Mouse (Mus musculus): ENCODE measurements around the gene Snapin. TPM values are rescaled to one million over a fixed set of nuclear protein-coding genes. Genes with fewer than 3 reads are reported as not detected.

Snapin gene
- total RNA-seq (2021), result 10 to 100 TPM; 58.8 to 68.7 TPM
- long read RNA-seq, experiment 1, transcript Snapin-203 (4 exons, 1,928 nt), result major isoform, 131 of 173 reads
- long read RNA-seq, experiment 1, transcript Snapin-201 (3 exons, 958 nt), result minor isoform, 9 of 173 reads
- long read RNA-seq, experiment 1, transcript Snapin-205 (3 exons, 1,505 nt), result minor isoform, 6 of 173 reads
- long read RNA-seq, experiment 1, partial matches to known transcripts, result 0 of 173 reads
- long read RNA-seq, experiment 1, other reads (novel, unspliced or antisense), result 19 of 173 reads
- long read RNA-seq, experiment 2, transcript Snapin-204 (4 exons, 1,575 nt), result minor isoform, 5 of 193 reads
- long read RNA-seq, experiment 2, transcript Snapin-205 (3 exons, 1,505 nt), result minor isoform, 6 of 193 reads
- long read RNA-seq, experiment 2, transcript Snapin-203 (4 exons, 1,928 nt), result major isoform, 153 of 193 reads
- long read RNA-seq, experiment 2, transcript Snapin-201 (3 exons, 958 nt), result minor isoform, 7 of 193 reads
- long read RNA-seq, experiment 2, partial matches to known transcripts, result 0 of 193 reads
- long read RNA-seq, experiment 2, other reads (novel, unspliced or antisense), result 20 of 193 reads

DNA sequence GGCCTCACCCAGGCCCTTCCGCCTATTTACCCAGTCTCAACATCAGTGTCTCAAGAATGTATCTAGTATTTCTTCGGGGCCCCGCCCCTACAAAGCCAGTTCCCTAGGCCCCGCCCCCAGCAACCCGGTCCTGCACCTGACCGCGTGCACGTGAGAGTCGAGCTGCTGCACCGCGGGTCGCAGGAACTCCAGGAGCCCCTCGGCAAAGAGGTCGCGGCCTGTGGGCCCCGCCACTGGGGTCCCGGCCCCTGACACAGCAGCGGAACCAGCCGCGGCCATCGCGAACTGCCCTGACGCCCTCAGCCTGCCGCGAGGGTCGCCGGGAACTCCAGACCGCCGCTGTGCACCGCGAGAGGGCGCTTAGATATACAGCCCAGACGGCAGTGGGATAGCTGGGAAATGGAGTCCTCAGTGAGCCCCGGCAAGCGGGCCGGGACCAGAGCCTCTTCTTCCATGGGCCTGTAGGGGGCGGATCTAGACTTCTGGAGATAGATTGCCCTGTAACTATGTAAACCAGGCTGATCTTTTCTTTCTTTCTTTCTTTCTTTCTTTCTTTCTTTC, at the start of gene Snapin:
Gene Snapin (minus strand): TSS at position 338 of the 561 bp plus-strand sequence.
- DNase-seq, result peak; percentile 94
- intact Hi-C loops (cut with DNase I), result loop anchor here (1.0 kb wide), 1 partner anchor 18 kb away; no protein-coding TSS in a partner anchor

DNA sequence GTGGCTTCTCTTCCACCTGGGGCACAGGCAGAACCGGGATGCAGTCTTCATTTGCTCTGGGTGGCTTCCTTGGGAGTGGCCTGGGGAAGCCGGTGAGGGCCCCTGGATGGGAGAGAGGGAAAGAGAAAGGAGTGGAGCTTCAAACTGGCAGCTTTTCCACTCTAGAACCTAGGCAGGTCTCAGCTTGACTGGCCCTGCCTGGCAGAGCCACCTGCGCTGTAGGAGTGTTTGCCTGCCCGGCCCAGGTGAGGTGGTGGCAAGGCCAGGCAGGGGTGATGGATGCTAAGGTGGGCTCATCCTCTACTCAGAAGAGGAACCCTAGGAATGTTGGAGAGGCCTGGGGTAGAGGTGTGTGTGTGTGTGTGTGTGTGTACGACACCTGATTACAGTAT, 47.1 kb upstream of the Snapin start:
- intact Hi-C loops (cut with DNase I), result no loop called here
- no peak for DNase-seq

DNA sequence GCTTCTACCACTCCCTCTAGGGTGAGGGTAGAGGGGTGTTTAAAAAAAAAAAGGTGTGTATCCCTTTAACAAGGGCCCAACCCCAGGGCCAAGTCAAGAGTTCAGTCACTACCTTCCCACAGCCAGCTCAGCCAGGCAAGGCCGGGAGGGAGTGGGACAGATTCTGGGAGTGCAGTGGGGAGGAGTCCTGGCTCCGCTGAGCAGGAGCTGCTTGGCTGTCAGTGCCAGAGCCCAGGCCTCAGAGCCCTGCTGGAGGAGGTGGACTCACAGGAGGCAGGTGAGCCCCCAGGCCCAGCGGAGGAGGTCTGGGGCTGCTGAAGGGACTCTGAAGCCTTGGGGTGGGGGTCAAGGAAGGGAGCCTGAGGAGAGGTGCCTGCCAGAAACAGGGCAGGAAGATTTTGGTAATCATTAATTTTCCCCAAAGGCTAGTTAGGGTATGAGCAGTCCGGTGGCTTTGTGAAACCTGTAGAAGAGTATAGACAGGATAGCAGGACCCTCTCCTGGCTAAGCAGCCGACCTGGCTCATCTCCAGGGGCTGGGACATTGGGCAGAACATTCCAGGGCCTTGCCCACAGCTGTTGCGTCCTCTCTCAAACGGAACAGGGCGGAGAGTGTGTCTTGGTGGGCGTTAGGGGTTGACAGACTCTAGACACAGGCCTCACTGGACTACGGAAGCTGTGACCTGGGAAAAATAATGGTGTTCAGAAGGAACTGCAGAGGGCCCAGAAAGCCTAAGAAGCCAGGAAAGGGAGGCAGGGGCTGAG, 46.5 kb upstream of the Snapin start, which contains the start of gene S100a16:
Gene S100a16 (plus strand): TSS at position 114 of the 764 bp plus-strand sequence.
- DNase-seq, result peak; percentile 69 to 81
- intact Hi-C loops (cut with DNase I), result no loop called here

DNA sequence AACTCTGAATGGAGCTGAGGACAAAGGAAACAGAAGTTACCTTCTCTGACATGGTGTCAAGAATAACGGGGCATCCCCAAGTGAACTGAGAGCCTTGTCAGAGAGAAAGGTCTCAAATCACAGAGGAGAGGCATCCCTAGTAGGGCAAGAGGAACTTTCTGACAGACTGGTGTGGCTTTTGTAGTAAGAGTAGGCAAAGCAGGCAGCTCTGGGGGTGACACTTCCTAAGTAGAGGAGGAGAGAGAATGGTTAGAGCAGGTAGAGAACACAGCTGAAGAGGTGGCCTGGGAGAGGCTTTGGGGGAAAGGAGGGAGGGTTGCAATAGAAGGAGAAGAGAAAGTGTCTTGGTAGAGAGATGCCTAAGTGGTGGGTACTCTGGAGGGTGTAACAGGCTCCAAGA, 44.6 kb upstream of the Snapin start:
- DNase-seq, result no peak
- intact Hi-C loops (cut with DNase I), result no loop called here

DNA sequence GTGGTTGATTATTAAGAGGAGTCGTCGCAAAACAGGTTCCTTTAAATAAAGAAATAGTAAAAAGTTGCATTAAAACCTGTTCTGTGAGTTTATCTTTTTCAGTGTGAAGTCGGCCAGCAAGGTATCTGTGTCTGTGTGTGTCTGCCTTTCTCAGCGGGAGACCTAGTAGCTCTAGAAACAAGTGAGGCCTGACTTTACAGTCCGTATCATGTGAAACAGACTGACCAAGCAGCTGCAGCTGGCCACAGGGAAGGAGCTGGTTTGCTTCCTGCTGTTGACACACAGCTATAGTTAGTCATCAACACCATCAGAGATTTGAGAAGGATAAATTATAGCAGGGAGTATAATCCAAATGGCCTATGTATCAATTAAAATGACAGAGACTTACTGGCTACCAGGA, 40.9 kb upstream of the Snapin start:
- intact Hi-C loops (cut with DNase I), result no loop called here
- no peak for DNase-seq

DNA sequence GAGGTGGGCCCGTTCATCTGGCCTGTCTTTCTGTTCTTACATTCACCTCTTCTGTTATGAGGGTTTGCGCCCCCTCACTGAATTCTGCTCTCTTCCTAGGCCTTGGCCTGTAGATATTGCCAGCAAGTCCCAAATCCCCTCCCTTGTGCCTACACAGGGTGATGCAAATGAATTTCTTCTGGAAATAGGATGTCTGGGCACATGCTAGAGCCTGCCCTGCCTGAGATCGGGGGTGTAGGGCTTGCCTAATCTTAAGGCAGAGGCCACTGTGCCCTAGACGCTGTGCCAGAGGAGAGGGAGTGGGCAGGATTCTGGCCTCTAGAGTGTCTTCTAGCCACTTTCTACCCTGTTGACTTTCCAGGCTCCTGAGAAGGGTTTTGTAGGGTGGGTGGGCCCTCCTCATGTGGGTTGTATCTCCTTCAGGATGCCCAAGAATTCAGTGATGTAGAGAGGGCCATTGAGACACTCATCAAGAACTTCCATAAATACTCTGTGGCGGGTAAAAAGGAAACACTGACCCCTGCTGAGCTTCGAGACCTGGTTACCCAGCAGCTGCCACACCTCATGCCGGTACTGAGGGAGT, 36.5 kb upstream of the Snapin start:
- DNase-seq, result no peak
- intact Hi-C loops (cut with DNase I), result no loop called here

DNA sequence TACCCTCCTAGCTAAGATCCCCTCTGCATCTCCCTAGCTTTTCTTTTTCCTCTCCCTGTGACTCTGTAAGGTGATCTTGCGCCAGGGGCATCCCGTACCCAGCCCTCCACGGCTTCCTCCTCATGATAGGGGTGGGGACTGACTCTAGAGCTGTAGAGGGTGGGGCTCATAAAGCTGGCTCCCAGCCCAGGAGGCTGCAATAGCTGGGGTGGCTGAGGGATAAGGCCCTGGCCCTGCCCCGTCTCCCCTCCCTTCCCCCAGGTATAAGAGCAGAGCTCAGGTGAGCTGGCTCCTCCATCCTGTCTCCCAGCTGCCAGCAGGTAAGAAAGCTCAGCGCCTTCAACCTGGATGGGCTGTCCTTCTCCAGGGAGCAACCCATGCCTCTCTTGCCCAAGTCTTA, 35.7 kb upstream of the Snapin start, which contains the start of gene S100a14:
Gene S100a14 (plus strand): TSS at position 277 of the 400 bp plus-strand sequence.
- intact Hi-C loops (cut with DNase I), result no loop called here
- DNase-seq, result no peak

DNA sequence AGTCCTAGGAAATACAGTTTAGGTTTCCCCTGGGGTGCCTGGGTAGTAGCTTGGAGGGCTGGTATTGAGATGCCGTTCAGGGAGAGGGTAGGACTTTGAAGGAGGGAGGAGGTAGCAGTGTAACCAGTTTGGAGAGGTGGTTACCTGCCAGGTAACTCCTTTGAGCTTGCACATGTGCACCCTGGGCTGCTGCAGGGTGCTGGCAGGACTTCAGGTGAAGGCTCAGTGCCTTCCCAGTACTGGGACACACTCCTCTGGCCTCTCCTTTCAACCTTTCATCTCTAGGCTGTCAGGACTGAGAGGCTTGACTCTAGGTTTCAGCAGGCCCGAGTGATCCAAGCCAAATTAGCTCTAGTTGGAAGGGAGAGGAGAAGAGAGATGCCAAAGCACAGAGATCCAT, 35.2 kb upstream of the Snapin start:
- no peak for DNase-seq
- intact Hi-C loops (cut with DNase I), result no loop called here

DNA sequence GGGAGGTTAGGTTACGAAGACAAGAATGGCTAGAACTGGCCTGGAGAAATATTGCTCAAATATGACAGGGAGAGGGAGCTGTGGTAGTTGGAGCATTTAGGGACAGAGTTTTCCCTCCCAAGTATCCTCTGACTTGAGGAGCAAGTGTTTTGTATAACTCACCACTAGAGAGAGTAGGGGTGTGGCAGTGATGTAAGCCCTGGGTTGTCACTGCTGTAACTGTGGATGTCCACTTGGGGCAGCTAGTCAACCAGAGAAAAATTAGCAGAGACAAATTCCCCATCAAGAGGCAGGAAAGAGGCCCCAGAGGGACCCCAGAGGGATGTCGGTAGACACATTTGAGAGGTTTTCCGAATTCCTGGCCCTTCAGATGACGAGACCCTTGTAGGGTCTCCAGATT, 34.6 kb upstream of the Snapin start:
- intact Hi-C loops (cut with DNase I), result loop anchor here (2.0 kb wide), 1 partner anchor 89 kb away; no protein-coding TSS in a partner anchor
- DNase-seq, result peak in 1 of 2 experiments; percentile 43

DNA sequence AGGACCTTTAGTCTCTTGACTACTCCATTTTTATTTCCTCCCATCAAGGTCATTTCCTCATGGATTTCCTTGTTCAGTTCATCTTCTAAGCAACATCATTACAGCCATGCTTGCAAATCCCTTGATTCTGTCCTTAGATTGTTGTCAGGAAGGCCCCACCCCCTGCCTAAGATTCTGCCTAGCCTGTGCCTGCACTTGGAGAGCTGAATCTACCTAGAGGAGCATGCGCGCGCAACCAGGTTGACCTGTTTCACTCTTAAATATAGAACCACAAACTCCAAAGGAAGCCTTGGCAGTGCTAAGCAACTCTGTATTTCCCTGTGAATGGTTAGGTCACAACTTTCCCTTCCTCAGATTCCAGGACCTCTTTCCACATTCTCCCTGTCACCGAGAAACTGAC, 26.9 kb upstream of the Snapin start:
- intact Hi-C loops (cut with DNase I), result no loop called here
- DNase-seq, result no peak

DNA sequence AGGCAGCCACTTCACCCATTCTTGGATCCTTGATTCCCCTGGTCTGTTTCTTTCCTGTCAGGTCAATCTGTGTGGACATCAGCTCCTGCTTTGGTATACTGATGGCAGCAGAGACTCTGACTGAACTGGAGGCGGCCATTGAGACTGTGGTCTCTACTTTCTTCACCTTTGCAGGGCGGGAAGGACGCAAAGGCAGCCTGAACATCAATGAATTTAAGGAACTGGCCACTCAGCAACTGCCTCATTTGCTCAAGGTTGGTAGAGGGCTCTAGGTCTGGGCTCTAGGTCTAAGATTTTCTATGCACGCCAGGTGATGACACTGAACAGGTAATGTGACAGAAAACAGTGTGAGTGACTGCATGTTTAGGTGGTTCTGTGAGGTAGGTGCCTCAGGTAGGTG, 25.0 kb upstream of the Snapin start:
- no peak for DNase-seq

DNA sequence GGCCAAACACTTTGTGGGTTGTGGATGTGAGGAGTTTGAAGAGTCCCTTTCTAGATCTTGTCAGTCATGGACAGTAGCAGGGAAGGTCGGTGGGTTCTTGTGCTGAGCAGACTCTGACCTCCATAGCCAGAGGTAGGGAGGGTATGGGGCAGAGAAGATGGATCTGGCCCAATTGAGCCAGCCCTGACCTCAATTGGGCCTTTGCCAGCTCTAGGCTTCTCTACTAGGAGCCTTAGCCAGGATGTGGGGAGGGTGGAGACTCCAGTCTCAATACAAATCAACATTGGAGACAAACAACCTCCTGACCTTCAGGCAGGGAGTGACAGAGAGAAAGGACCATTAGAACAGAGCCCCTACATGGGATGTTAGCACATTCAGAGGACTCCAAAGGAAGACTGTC, 24.4 kb upstream of the Snapin start:
- peak; percentile 32 to 35 for DNase-seq
- intact Hi-C loops (cut with DNase I), result no loop called here

More for the DNA sequence above, 25.0 kb upstream of the Snapin start:
- intact Hi-C loops (cut with DNase I), result no loop called here

DNA sequence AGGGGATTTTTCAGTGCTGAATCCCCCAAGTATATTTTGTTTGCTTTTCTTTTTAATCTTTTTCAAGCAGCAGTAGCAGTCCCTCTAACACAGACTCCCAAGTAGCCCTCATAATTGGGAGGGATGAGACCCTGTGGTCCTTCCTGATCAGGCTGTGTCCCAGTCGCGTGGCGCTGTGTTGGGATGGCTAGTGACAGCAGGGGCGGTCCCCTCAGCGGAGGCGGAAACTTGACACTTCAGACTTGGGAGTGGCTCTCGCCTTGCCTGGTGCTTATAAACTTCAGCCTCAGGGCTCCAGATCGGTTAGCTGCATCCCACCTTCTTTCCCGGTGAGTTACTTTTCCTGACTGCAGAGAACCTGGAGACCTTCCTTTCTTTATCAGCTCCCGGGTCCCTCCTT, 23.9 kb upstream of the Snapin start:
- peak; percentile 63 to 69 for DNase-seq
- intact Hi-C loops (cut with DNase I), result no loop called here

DNA sequence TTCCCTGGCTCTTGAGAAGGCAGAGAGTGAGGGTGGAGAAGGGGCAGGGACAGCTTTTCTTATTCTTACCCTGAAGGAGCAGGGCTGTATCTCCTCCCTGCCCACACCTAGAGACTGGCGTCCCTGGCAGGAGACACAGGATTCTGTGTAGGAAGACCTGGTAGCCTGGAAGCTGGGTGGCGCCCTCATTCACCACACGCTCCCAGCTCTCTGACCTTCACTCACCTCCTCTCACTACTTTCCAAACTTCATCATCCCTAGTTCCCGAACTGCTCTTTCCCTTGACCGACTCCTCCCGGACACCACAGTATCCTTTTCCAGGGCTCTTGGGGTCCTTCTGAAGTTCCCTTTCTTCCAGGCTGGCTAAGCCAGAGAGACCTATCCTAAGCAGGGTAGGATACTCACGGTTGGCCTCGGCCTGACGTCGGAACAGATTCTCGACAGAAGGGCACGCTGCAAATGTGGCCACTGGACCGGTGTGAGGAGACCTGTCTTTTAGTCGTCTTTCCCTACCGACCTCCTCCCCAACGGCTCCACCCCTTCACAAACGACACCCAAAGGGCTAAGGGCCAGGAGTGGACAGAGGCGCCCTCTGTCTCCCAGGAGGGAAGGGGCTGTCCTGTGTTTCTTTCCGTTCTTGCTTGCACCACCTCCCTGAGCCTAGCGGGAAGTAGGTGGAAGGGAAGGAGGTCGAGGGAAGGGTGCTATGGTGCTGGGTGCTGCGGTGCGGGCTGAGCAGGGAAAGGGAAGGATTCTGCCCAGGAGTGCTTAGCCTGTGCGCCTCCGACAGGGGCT, 23.2 kb upstream of the Snapin start, which contains the start of the genes S100a1 and S100a13:
Gene S100a1 (minus strand): TSS at position 597 of the 795 bp plus-strand sequence.
Gene S100a13 (plus strand): TSS at position 640 of the 795 bp plus-strand sequence.
- intact Hi-C loops (cut with DNase I), result no loop called here
- peak; percentile 67 to 76 for DNase-seq

DNA sequence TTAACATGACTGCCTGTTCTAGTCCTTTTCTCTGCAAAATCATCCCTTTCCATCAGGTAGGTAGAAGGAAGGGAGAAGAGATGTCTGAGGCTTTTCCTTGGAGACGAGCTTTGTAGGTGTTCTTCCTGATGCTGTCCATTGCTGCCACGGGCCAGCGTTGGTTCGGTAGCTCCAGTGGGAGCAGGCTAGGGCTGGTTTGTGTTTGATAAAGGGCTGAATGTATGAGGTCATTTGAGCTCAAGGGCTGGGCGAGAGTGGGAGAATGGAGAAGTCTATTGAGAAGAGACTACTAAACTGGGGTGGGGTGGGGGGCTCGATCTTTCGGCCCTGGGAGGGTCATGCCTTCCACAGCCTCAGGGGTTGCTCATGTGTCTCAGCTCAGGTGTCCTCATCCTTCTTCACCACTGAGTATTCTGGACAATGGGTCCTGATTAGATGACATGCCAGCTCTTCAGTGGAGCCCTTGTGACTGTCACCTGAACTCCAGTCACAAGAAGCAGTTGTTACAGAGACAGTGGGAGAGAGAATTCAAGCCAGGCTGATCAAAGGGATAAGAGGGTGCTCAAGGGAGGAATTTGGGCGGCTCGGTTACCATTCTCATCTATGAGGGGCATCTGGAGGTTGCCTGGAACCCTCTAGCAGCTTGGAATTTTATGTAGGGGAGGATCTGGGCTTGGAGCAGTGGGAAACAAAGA, 22.3 kb upstream of the Snapin start:
- intact Hi-C loops (cut with DNase I), result no loop called here
- no peak for DNase-seq

DNA sequence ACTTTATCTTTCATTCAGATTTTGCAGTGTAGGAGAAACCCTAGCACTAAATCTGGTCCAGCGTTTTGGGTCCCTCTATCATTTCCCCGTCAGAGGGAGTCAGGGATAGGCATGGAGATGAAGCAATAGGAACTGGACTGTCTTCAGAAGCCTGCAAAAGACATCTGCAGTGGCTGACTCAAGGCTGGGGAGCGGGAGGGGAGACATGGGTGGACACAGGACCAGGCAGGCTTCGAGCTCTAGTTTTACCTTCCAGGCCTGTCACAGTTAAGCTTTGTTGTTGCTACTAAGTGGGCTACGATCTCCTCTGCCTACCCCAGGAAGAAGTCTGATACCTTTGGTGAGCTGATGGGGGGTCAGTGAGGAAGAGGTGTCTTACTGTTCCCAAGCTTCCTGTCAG, 21.4 kb upstream of the Snapin start:
- DNase-seq, result no peak
- intact Hi-C loops (cut with DNase I), result no loop called here

DNA sequence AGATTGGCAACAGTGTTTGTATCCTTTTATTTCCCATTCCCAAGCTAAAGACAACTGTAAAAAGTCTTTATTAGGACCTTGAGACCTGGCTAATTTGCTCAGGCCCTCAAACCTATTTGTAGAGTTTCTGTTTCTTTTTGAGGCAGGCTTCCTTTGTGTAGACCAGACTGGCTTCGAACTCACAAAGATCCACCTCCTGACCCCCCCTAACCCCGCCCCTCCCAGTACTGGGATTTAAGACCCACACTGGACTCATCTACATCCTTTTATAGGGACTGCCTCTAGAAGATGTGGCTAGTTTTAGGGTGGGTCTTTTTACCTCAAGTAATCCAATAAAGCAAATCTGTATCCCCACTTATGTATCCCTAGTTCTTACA, 18.9 kb upstream of the Snapin start:
- intact Hi-C loops (cut with DNase I), result no loop called here
- DNase-seq, result no peak

DNA sequence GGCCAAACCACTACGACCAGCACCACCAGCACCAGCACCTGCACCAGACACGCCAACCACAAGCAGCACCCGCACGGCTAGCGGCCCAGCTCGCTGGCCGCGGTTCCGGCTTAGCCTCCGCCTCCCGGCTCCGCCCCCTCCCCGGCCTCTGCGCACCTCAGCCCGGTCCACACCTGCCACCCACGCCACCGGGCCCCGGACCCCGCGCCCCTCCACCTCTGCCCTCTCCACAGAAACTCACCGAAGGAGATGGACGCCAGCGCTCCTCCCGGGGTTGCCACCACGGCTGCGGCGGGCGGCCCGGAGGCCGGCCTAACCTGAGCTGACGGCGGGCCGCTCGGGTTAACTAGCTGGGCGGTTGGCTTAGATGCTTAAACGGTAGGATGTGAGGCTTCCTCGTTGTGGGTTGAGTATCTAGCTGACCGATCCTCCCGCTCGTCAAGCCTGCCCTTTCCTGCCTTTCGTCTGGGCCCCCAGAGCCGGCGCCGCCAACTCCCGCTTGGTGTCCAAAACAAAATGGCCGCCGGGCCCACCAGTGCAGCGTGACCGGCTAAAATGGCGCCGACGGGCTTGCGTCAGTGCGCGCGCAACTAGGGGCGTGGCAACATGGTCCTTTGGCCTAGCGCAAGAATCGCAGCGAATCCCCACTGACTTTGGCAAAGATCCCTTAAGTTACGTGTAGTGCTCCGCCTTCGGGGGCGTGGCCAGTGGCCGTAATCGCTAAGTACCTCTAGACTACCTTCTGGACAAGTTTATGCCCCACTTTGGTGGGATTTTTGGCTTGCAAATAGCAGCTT, 18.3 kb upstream of the Snapin start, which contains the start of gene Chtop:
Gene Chtop (minus strand): TSS at position 549 of the 797 bp plus-strand sequence.
- intact Hi-C loops (cut with DNase I), result loop anchor here (1.0 kb wide), 1 partner anchor 19 kb away; no protein-coding TSS in a partner anchor
- peak; percentile 99 for DNase-seq
